Mouse (Mus musculus) embryonic facial prominence, embryonic 10.5 days (tissue): Measurements from ENCODE around the gene Cd63. TPM values are rescaled to one million over a fixed set of nuclear protein-coding genes. Genes with fewer than 3 reads are reported as not detected.

Experiments
- DNase-seq: peaks from one replicate; pipeline ENCODE4 v3.0.0-alpha.2; 2017; ENCODE audit warnings: low spot score
- H3K27ac ChIP-seq: fragments of 300-500 bp; sonication (generic); replicated peaks from 2 replicates; pipeline ENCODE4 v1.5.1; 2016; ENCODE audit warnings: mild to moderate bottlenecking
- H3K27me3 ChIP-seq: fragments of 300-500 bp; sonication (generic); replicated peaks from 2 replicates; pipeline ENCODE4 v1.6.1; 2016; ENCODE audit warnings: low read depth, mild to moderate bottlenecking; ENCODE audit not compliant: poor library complexity, severe bottlenecking
- H3K36me3 ChIP-seq: fragments of 300-500 bp; sonication (generic); replicated peaks from 2 replicates; pipeline ENCODE4 v1.6.1; 2016; ENCODE audit warnings: mild to moderate bottlenecking, moderate library complexity
- H3K4me1 ChIP-seq: fragments of 300-500 bp; sonication (generic); 2 replicates; pipeline ENCODE4 v1.6.1; 2016
- H3K4me3 ChIP-seq: fragments of 300-500 bp; sonication (generic); 2 replicates; pipeline ENCODE4 v1.5.1; 2016; ENCODE audit warnings: mild to moderate bottlenecking, moderate library complexity
- H3K9me3 ChIP-seq: fragments of 300-500 bp; sonication (generic); 2 replicates; pipeline ENCODE4 v1.6.1; 2016; ENCODE audit warnings: mild to moderate bottlenecking
- WGBS: fragments of 180-500 bp; shearing (Covaris S2); methylation state at CpG from one replicate; pipeline ENCODE4 v1.1.7; 2016; 5-methylcytosine and 5-hydroxymethylcytosine counted together
- polyA plus RNA-seq: library from polyadenylated mRNA; unstranded; fragments of >200 nt; fragmentation: Nextera tagmentation; extraction: Ambion mirVana; gene quantifications from 2 replicates; pipeline ENCODE4 v1.2.1, GENCODE M21; 2016

Cd63 gene
- polyA plus RNA-seq, 1 experiment from 2014 or later: 319 TPM

DNA sequence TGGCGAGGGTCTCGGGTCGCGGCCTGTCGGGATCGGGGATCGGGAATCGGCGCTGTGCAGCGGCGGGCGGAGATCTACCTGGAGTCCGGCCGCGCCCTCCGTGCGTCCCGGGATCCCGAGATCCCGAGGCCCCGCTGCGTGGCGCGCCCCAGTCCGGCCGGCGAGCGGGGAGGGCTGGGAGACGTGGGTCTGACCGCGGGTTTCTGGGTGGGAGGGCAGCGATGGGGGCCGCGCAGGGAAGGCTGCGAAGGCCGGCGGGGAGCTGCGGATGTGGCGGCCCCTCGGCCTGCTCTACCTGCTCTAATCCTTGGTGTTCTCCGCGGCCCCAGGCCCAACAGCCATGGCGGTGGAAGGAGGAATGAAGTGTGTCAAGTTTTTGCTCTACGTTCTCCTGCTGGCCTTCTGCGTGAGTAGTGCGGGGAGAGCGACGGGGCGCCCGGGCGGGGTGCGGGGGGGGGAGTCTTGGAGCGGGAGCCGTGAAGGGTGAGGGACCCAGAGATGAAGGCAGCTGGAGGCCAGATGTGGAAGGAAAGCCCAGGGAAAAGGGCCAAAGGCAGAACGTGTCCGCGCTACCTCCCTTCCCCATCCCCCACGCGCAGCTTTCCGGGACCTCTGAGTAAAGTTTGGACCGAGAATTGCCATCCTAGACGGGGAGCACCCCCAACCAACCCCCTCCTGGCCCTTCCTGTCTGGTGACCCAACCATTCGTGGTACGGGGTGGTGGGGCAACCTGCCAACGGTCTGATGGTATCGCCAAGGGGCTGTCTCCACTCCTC lies 9.5 kb downstream of the Cd63 start:
- DNase-seq: peak; percentile 69
- Histone ChIP-seq H3K4me3 (peak overlapping the region; percentile 88), H3K4me1 (peaks cover 47% of the 10 kb centered on the region), H3K27ac (peak overlapping the region; percentile 95), H3K9me3 (no peaks in the 10 kb centered on the region), H3K36me3 (peaks cover 37% of the 10 kb centered on the region), H3K27me3 (peaks cover 16% of the 10 kb centered on the region)
- WGBS: 2% methylated on average over 66 of the region's 66 CpGs

DNA sequence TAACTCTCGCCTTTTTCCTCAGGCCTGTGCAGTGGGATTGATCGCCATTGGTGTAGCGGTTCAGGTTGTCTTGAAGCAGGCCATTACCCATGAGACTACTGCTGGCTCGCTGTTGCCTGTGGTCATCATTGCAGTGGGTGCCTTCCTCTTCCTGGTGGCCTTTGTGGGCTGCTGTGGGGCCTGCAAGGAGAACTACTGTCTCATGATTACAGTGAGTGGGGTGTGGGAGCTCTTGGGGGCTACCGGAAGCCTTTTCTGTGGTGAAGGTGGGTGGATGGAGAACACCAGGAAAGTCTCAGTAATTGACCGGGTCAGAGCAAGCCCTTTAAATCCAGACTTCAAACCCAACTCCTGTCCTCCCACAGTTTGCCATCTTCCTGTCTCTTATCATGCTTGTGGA lies 10.6 kb downstream of the Cd63 start:
- Histone ChIP-seq H3K9me3 (no peaks in the 10 kb centered on the region), H3K36me3 (peaks cover 49% of the 10 kb centered on the region), H3K27ac (no peak overlapping the region), H3K4me1 (peaks cover 47% of the 10 kb centered on the region), H3K4me3 (peak overlapping the region; percentile 88), H3K27me3 (peaks cover 16% of the 10 kb centered on the region)
- 91% methylated on average over 6 of the region's 6 CpGs for WGBS
- no peak for DNase-seq

DNA sequence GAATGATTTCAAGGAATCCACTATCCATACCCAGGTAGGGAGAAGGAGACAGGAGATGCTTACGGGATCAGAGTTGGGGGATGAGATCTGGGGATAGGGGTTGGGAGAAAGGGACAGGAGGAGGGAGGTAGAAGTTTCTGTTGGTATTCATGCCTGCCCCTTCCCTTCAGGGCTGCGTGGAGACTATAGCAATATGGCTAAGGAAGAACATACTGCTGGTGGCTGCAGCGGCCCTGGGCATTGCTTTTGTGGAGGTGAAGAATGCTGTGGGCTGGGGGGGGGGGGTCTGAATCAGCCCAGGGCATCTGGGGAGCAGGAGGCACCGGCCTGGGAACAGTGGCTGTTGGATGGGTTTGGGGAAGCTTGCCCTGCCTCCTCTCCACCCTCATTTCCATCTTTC lies 11.5 kb downstream of the Cd63 start:
- peaks cover 57% of the 10 kb centered on the region for H3K36me3 ChIP-seq
- peaks cover 16% of the 10 kb centered on the region for H3K27me3 ChIP-seq
- DNase-seq: no peak
- peak overlapping the region; percentile 3; the same call in 1 of the 2 replicates for H3K4me3 ChIP-seq
- H3K27ac ChIP-seq: no peak overlapping the region
- H3K4me1 ChIP-seq: peaks cover 47% of the 10 kb centered on the region
- 83% methylated on average over 4 of the region's 4 CpGs for WGBS
- no peaks in the 10 kb centered on the region for H3K9me3 ChIP-seq

DNA sequence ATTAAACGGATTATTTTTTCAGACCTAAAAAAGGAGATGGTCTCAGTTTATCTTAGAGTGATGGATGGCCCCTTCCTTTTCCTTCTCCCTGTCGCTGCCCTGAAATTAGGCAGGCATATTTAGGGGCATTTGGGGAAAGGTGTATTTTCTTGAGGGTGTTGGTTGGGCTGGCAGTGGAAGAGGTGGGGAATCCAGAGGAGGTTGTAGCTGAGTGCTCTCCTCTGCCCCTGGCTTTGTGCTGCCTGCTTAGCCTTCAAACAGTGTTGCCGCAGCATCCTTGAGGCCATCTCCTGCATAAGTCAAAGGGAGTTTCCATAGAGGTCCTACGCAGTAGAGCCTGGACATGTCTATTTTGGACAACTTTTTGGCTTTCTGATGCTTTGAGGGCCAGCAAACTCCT lies 12.0 kb downstream of the Cd63 start:
- Histone ChIP-seq H3K27me3 (peaks cover 12% of the 10 kb centered on the region), H3K4me1 (peaks cover 47% of the 10 kb centered on the region), H3K9me3 (no peaks in the 10 kb centered on the region), H3K4me3 (no peak overlapping the region), H3K36me3 (peaks cover 62% of the 10 kb centered on the region), H3K27ac (peak overlapping the region; percentile 69; the same call in 1 of the 2 replicates)
- WGBS: 81% methylated on average over 4 of the region's 4 CpGs
- no peak for DNase-seq

DNA sequence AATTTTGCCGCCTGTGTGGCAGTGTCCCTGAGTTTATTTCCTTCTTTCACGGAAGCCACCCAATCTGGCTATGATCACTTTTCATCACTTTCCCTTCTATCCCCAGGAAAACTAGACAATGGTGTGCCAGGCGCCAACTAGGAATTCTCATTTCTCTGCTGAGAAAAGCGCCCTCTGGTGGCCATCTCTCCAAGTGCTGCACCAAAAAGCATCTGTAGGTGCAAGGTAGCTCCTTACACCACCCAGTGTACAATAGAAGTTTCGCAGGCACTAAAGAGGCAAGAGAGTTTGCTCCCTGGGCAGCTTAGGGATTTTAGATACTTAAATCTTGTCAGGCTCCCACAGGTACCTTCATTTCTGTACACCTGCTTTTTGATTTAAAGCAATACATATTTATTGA lies 12.4 kb downstream of the Cd63 start:
- WGBS: 10% methylated on average over 5 of the region's 5 CpGs
- peaks cover 67% of the 10 kb centered on the region for H3K36me3 ChIP-seq
- peak; percentile 91 for DNase-seq
- no peaks in the 10 kb centered on the region for H3K9me3 ChIP-seq
- H3K4me3 ChIP-seq: no peak overlapping the region
- H3K27ac ChIP-seq: peak overlapping the region; percentile 69; the same call in 1 of the 2 replicates
- H3K4me1 ChIP-seq: peaks cover 47% of the 10 kb centered on the region
- peaks cover 9% of the 10 kb centered on the region; the same call in 1 of the 2 replicates for H3K27me3 ChIP-seq

DNA sequence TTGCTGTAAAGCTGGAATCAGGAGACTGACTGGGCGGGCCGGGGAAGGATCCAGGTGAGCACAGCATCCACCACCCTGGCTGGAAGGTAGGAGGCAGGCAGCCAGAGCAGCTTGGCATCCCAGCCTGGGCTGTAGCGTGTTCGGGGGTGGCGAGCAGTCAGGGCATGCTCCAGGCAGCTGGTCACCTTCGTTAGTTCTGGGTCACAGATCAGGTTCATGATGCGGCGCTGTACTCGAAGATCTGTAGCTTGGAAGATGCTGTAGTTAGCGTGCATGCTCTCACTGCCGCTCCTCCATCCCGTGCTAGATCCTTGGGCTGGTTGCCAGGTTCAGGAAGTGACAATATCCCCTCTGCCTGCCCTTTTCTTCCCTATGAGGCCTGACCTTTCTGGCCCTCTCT lies 12.9 kb downstream of the Cd63 start:
- Histone ChIP-seq H3K36me3 (peaks cover 71% of the 10 kb centered on the region), H3K4me1 (peaks cover 47% of the 10 kb centered on the region), H3K27me3 (peaks cover 4% of the 10 kb centered on the region; the same call in 1 of the 2 replicates), H3K9me3 (no peaks in the 10 kb centered on the region), H3K27ac (no peak overlapping the region), H3K4me3 (no peak overlapping the region)
- no peak for DNase-seq
- WGBS: 87% methylated on average over 12 of the region's 12 CpGs

DNA sequence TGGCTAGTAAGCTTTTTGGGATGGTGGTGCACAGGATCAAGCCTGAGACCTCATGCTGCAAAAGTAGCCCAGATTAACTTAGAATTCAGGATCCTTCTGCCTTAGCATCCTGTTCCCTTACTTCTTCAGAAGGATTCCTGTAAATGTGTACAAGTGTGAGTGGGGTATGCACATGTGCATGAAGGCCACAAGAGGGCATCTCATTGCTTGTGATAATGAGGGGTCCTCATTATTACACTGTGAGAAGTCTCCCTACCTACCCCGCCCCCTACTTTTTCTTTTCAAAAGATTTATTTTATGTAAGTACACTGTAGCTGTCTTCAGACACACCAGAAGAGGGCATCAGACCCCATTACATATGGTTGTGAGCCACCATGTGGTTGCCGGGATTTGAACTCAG lies 14.8 kb downstream of the Cd63 start:
- no peak for DNase-seq
- H3K27me3 ChIP-seq: no peaks in the 10 kb centered on the region
- H3K4me1 ChIP-seq: peaks cover 50% of the 10 kb centered on the region
- H3K27ac ChIP-seq: no peak overlapping the region
- no peaks in the 10 kb centered on the region for H3K9me3 ChIP-seq
- no peak overlapping the region for H3K4me3 ChIP-seq
- peaks cover 84% of the 10 kb centered on the region for H3K36me3 ChIP-seq
- 93% methylated on average over 2 of the region's 2 CpGs for WGBS

DNA sequence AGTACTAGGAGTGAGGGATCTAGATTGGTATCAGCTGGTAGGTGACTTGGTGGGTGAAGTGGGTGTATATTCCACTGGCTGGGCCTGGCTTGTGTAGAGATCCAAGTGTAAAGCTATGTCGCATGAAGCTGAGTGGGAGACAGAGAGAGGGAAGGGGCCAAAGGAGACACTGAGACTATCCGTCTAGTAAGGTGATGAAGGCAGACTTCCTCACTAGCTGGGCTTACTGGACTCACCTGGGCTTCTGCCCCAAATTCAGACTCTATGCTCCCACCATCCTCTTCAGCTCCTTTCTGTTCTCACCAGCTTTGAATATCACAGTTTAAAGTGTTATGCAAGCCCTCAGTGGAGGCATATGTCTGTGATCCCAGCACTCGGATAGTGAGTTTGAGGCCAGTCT lies 15.9 kb downstream of the Cd63 start:
- Histone ChIP-seq H3K27me3 (no peaks in the 10 kb centered on the region), H3K4me3 (no peak overlapping the region), H3K27ac (no peak overlapping the region), H3K4me1 (peaks cover 50% of the 10 kb centered on the region), H3K9me3 (no peaks in the 10 kb centered on the region), H3K36me3 (peaks cover 79% of the 10 kb centered on the region)
- WGBS: 91% methylated on average over 3 of the region's 3 CpGs
- DNase-seq: no peak

DNA sequence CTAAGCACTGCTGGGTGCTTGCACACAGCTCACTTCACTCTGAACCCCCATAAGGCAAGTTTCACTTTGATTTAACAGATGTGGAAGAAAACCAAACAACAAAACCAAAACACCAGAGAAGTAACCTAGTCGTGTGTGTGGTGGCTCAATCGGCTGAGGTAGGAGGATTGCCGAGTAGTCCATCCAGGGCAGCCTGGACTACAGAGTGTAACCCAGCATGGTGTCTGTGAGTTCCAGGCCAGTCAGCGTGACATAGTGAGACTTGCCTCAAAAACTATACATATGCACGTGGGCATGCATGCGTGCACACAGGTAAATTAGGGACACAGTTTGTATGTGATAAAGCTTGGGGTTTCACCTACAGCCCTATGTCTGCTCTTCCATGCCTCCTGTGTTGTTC lies 16.6 kb downstream of the Cd63 start:
- Histone ChIP-seq H3K27ac (no peak overlapping the region), H3K36me3 (peaks cover 71% of the 10 kb centered on the region), H3K9me3 (no peaks in the 10 kb centered on the region), H3K4me1 (peaks cover 50% of the 10 kb centered on the region), H3K4me3 (no peak overlapping the region), H3K27me3 (no peaks in the 10 kb centered on the region)
- DNase-seq: no peak
- WGBS: 92% methylated on average over 6 of the region's 6 CpGs

DNA sequence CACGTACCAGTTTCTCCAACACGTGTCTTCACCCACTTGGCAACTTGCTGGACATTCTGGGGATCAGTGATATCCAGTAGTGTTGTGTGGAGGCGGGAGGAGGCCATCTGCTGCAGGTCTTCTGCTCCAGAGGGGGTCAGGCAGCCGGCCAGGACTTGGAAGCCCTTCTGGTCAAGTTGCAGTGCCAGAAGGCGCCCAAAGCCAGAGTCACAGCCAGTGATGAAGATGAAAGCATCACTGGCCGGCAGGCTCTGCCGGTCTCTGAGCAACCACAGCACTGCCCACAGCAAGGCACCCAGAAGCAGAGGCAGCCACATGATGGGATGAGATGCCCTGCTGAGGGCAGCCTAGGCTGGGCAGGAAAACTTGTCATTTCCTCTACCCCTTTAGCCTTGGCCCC lies 17.5 kb downstream of the Cd63 start:
- 78% methylated on average over 7 of the region's 7 CpGs for WGBS
- no peak overlapping the region for H3K27ac ChIP-seq
- no peak overlapping the region for H3K4me3 ChIP-seq
- H3K9me3 ChIP-seq: no peaks in the 10 kb centered on the region
- H3K36me3 ChIP-seq: peaks cover 66% of the 10 kb centered on the region
- no peaks in the 10 kb centered on the region for H3K27me3 ChIP-seq
- H3K4me1 ChIP-seq: peaks cover 48% of the 10 kb centered on the region
- no peak for DNase-seq

DNA sequence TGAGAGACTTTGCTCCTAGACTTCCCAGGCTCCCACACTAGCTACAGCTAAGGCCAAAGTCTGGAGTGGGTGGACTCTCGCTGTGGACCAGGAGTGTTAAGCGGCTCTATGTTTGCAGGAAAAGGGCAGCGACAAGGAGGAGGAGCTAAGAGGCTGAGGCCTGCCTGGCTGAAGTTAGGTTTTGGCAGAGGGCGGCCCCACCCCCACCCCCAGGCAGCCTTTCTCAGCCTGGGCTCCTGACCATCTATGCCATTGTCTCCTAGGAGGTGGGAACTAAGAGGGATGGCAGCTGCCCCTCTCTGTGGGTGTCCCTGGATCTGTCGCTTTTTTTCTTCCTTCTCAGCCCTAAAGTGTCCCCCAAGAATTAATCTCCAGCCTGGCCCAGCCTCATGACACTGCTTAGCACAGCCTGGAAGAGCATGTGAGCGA lies 18.4 kb downstream of the Cd63 start:
- peak; percentile 23 for DNase-seq
- Histone ChIP-seq H3K4me3 (no peak overlapping the region), H3K27ac (0 out of 2 replicates have a peak overlapping the region, but pooled peaks have one; percentile 42), H3K27me3 (no peaks in the 10 kb centered on the region), H3K9me3 (no peaks in the 10 kb centered on the region), H3K36me3 (peaks cover 58% of the 10 kb centered on the region), H3K4me1 (peaks cover 51% of the 10 kb centered on the region)
- WGBS: 16% methylated on average over 6 of the region's 6 CpGs

DNA sequence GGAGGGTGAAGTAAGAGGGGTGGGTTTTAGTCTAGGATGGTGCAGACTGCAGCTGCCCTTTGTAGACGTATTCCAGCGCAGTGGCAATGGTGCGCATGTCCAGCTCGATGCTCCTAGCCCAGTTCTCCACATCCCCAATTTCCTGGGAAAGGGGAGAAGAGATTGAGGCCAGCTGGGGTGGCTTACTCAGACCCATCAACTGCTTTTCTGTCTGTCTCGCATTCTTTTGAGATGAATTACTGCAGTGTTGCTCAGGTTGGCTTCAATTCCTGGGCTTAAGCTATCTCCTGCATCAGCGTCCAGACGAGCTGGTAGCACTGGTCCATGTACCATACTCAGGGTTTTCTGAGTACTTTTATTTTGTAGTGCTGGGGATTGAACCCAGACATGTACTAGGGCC lies 19.2 kb downstream of the Cd63 start:
- Histone ChIP-seq H3K27ac (no peak overlapping the region), H3K36me3 (peaks cover 50% of the 10 kb centered on the region), H3K4me3 (no peak overlapping the region), H3K4me1 (peaks cover 51% of the 10 kb centered on the region), H3K27me3 (no peaks in the 10 kb centered on the region), H3K9me3 (no peaks in the 10 kb centered on the region)
- 84% methylated on average over 7 of the region's 7 CpGs for WGBS
- peak; percentile 8 for DNase-seq

DNA sequence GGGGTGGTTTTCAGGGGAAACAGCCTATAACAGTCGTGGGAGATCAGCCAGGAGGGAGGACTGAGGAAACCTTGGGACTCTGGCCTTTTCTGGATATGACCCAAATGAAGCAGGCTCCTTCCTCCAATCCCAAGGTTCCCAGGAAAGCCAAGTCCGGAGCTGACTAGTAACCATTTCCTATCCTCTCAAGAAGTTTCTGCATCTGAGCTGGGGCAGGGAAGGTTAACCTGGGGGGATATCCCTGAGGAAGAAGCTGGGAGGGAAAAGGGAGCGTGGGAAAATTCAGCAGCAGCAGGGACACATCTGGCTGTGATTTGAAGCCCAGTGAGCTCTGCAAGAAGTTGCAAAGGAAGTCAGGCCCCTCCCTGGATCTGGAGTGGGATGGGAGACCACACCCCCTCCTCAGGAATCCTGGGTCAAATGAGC lies 20.0 kb downstream of the Cd63 start:
- H3K27ac ChIP-seq: no peak overlapping the region; the same call in 1 of the 2 replicates
- 0 out of 2 replicates have a peak overlapping the region, but pooled peaks have one; percentile 85 for H3K4me3 ChIP-seq
- H3K9me3 ChIP-seq: no peaks in the 10 kb centered on the region
- peaks cover 42% of the 10 kb centered on the region for H3K36me3 ChIP-seq
- H3K27me3 ChIP-seq: no peaks in the 10 kb centered on the region
- DNase-seq: peak; percentile 60
- H3K4me1 ChIP-seq: peaks cover 51% of the 10 kb centered on the region
- 40% methylated on average over 3 of the region's 3 CpGs for WGBS
